Mouse (Mus musculus) heart, adult 2 months (tissue): ENCODE measurements around the gene Fam120c.

Experiments
- CTCF ChIP-seq: fragments of 200-600 bp; IDR thresholded peaks from 2 replicates; pipeline ENCODE4 v1.8.1; 2022; ENCODE audit warnings: antibody characterized with exemption, mild to moderate bottlenecking, moderate library complexity
- EP300 ChIP-seq: fragments of 200-500 bp; IDR thresholded peaks from 2 replicates; pipeline ENCODE4 v1.6.1; 2011; ENCODE audit warnings: low read depth, low read length, control low read depth; ENCODE audit not compliant: insufficient read depth
- POLR2A ChIP-seq: fragments of 200-500 bp; IDR thresholded peaks from 2 replicates; pipeline ENCODE4 v1.6.1; 2011; ENCODE audit warnings: mild to moderate bottlenecking, low read depth, low read length, control low read depth; ENCODE audit not compliant: insufficient read depth

DNA sequence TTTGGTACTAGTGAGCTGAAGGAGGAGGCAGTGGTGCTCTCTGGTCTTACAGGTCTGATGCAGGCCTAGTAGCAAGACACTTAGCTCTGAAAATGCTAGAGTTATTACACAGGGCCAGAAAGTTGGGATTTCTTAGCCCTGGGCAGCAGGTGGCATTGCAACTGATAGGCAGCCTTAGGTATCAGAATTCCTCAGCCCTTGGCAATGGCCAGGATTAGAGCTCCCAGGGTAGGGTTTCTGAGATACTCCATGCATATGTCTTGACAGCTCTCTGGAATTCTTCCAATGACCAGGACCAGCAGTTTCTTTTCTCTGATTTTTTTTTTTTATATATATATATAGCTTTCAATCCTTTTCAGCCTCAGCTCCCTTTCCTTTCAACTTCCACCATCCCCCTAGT, 45.6 kb upstream of the Fam120c start:
- TF ChIP-seq POLR2A (no peak), CTCF (no peak), EP300 (no peak)
